Mouse (Mus musculus) forebrain, embryonic 13.5 days (tissue): ENCODE measurements around the gene Cpsf4. TPM values are rescaled to one million over a fixed set of nuclear protein-coding genes. Genes with fewer than 3 reads are reported as not detected.

Experiments
- ATAC-seq: fragments of 200-750 bp; cut with Nextera tagmentation; 2 replicates; pipeline ENCODE4 v1.8.0; 2017
- H3K27ac ChIP-seq: fragments of 300-500 bp; sonication (generic); 2 replicates; pipeline ENCODE4 v1.5.1; 2015; ENCODE audit warnings: inconsistent platforms, mild to moderate bottlenecking, moderate library complexity
- H3K27me3 ChIP-seq: fragments of 300-500 bp; sonication (generic); 2 replicates; pipeline ENCODE4 v1.6.1; 2015; ENCODE audit warnings: mild to moderate bottlenecking, inconsistent platforms
- H3K36me3 ChIP-seq: fragments of 300-500 bp; sonication (generic); 2 replicates; pipeline ENCODE4 v1.6.1; 2015; ENCODE audit warnings: mild to moderate bottlenecking, inconsistent platforms; ENCODE audit not compliant: poor library complexity, severe bottlenecking
- H3K4me1 ChIP-seq: fragments of 300-500 bp; sonication (generic); 2 replicates; pipeline ENCODE4 v1.6.1; 2015; ENCODE audit warnings: inconsistent platforms
- H3K4me2 ChIP-seq: fragments of 300-500 bp; sonication (generic); 2 replicates; pipeline ENCODE4 v1.6.1; 2015; ENCODE audit warnings: inconsistent platforms, mild to moderate bottlenecking, moderate library complexity
- H3K4me3 ChIP-seq: fragments of 300-500 bp; sonication (generic); 2 replicates; pipeline ENCODE4 v1.5.1; 2015; ENCODE audit warnings: mild to moderate bottlenecking, inconsistent platforms
- H3K9ac ChIP-seq: fragments of 300-500 bp; sonication (generic); 2 replicates; pipeline ENCODE4 v1.6.1; 2015; ENCODE audit warnings: mild to moderate bottlenecking, inconsistent platforms
- H3K9me3 ChIP-seq: fragments of 300-500 bp; sonication (generic); replicated peaks from 2 replicates; pipeline ENCODE4 v1.6.1; 2016; ENCODE audit warnings: inconsistent platforms
- WGBS: fragments of 180-500 bp; shearing (Covaris S2); methylation state at CpG from one replicate; pipeline ENCODE4 v1.1.7; 2015; 5-methylcytosine and 5-hydroxymethylcytosine counted together
- polyA plus RNA-seq: library from polyadenylated mRNA; unstranded; fragments of >200 nt; fragmentation: Nextera tagmentation; extraction: Ambion mirVana; gene quantifications from 2 replicates; pipeline ENCODE4 v1.2.1, GENCODE M21; 2015

Cpsf4 gene
- polyA plus RNA-seq, 1 experiment from 2014 or later, result 64.0 TPM

DNA sequence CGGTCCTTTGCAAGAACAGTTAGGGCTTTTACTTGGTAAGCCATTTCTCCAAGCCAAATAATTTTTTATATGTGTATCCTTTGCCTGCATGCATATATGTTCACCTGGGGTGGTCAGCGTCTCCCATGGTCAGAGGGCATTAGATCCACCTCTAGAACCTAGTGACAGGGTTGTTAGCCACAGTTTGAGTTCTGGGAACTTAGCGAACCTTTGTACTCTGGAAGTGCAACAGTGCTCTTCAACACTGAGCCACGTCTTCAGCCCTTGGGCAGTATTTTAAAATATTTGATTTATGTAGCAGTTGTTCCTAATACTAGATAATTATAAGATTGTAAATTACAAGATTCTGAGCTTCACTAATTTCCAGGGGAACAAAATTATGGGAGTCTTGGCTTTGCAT lies 63.6 kb downstream of the Cpsf4 start:
- peak overlapping the region; percentile 90 for H3K4me2 ChIP-seq
- H3K27me3 ChIP-seq, result 0 out of 2 replicates have a peak, but pooled peaks cover 3% of the 10 kb centered on the region
- WGBS, result 86% methylated on average over 4 of the region's 4 CpGs
- no peaks in the 10 kb centered on the region for H3K9me3 ChIP-seq
- H3K4me3 ChIP-seq, result peak overlapping the region; percentile 97
- peaks cover 24% of the 10 kb centered on the region for H3K36me3 ChIP-seq
- ATAC-seq, result no peak
- H3K9ac ChIP-seq, result peak overlapping the region; percentile 97; the same call in 1 of the 2 replicates
- H3K27ac ChIP-seq, result no peak overlapping the region
- peaks cover 18% of the 10 kb centered on the region for H3K4me1 ChIP-seq

DNA sequence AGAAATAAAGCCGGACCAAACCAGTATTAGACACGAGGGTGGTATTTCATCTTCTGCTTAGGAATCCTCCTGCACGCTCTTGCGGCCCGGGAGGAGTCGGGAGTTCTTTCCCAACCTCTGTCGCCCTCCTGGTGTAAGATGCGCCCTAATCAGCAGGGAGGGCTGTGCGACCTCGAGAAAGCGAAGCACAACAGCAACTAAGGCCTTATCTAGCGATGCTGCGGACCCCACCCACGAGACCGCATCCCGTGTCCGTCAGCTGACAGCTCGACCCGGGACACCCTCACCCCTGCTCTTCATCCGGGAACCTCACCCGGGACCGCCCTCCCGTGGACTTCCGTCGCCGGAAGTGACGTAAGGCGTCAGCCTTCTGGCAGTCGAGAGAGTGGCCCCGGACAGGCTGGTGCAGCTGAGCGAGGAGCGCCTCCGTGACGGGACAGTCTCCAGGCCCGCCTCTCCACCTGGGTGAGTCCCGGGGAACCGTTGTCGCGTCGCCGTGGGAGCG lies 64.4 kb downstream of the Cpsf4 start, which contains the start of gene Zfp655:
Zfp655 (plus strand) TSS at position 349 of the 505 bp plus-strand sequence.
- WGBS, result under 1% methylated on average over 38 of the region's 42 CpGs
- Histone ChIP-seq H3K27ac (peak within 1 kb of the TSS; percentile 82), H3K4me3 (peak within 1 kb of the TSS; percentile 97)

More for the DNA sequence above, 64.4 kb downstream of the Cpsf4 start, which contains the start of gene Zfp655:
- H3K9me3 ChIP-seq, result no peaks in the 10 kb centered on the region
- peak within 1 kb of the TSS; percentile 90 for H3K4me2 ChIP-seq
- H3K27me3 ChIP-seq, result 0 out of 2 replicates have a peak, but pooled peaks cover 3% of the 10 kb centered on the region
- H3K4me1 ChIP-seq, result peaks cover 18% of the 10 kb centered on the region
- peaks cover 30% of the 10 kb centered on the region for H3K36me3 ChIP-seq
- ATAC-seq, result peak; percentile 99
- peak within 1 kb of the TSS; percentile 97 for H3K9ac ChIP-seq

Other genes with a start within 250 kb of the Cpsf4 start
- gene Smurf1, start 201.4 kb upstream of the Cpsf4 start, polyA plus RNA-seq, result 16.8 and 18.1 TPM in 2 replicates
- not detected in 2 replicates for gene Gm4871, start 134.5 kb upstream of the Cpsf4 start, polyA plus RNA-seq
- gene 1700018F24Rik, start 124.2 kb upstream of the Cpsf4 start, polyA plus RNA-seq, result not detected in 2 replicates
- 207 and 209 TPM in 2 replicates for gene Arpc1a, start 83.4 kb upstream of the Cpsf4 start, polyA plus RNA-seq
- not detected in 2 replicates for gene Kpna7, start 83.2 kb upstream of the Cpsf4 start, polyA plus RNA-seq
- gene Arpc1b, start 53.0 kb upstream of the Cpsf4 start, polyA plus RNA-seq, result 55.9 and 58.1 TPM in 2 replicates
- 139 and 157 TPM in 2 replicates for gene Pdap1, start 27.0 kb upstream of the Cpsf4 start, polyA plus RNA-seq
- 247 and 259 TPM in 2 replicates for gene Bud31, start 26.9 kb upstream of the Cpsf4 start, polyA plus RNA-seq
- 20.0 and 21.6 TPM in 2 replicates for gene Ptcd1, start 105 bp upstream of the Cpsf4 start, polyA plus RNA-seq
- 672 and 745 TPM in 2 replicates for gene Atp5j2, start 24.8 kb downstream of the Cpsf4 start, polyA plus RNA-seq
- 11.9 and 13.1 TPM in 2 replicates for gene Zkscan14, start 34.7 kb downstream of the Cpsf4 start, polyA plus RNA-seq
- 16.6 and 18.0 TPM in 2 replicates for gene Zkscan5, start 37.3 kb downstream of the Cpsf4 start, polyA plus RNA-seq
- gene Zfp655, start 64.5 kb downstream of the Cpsf4 start, polyA plus RNA-seq, result 38.2 and 39.5 TPM in 2 replicates
- 0.44 and 0.83 TPM in 2 replicates for gene Zscan25, start 113.3 kb downstream of the Cpsf4 start, polyA plus RNA-seq
- not detected in 2 replicates for gene Cyp3a57, start 178.1 kb downstream of the Cpsf4 start, polyA plus RNA-seq